Mouse (Mus musculus): ENCODE data around the gene Rab5if. TPM values are rescaled to one million over a fixed set of nuclear protein-coding genes. Genes with fewer than 3 reads are reported as not detected.
"Not testable (repeated sequence)": the region's sequence is repeated elsewhere in the genome, so short reads cannot be mapped to it uniquely, and the experiment has no call there.

Gene Rab5if
- total RNA-seq, 2 experiments from 2014 or later: 28.8 to 85.9 TPM

DNA sequence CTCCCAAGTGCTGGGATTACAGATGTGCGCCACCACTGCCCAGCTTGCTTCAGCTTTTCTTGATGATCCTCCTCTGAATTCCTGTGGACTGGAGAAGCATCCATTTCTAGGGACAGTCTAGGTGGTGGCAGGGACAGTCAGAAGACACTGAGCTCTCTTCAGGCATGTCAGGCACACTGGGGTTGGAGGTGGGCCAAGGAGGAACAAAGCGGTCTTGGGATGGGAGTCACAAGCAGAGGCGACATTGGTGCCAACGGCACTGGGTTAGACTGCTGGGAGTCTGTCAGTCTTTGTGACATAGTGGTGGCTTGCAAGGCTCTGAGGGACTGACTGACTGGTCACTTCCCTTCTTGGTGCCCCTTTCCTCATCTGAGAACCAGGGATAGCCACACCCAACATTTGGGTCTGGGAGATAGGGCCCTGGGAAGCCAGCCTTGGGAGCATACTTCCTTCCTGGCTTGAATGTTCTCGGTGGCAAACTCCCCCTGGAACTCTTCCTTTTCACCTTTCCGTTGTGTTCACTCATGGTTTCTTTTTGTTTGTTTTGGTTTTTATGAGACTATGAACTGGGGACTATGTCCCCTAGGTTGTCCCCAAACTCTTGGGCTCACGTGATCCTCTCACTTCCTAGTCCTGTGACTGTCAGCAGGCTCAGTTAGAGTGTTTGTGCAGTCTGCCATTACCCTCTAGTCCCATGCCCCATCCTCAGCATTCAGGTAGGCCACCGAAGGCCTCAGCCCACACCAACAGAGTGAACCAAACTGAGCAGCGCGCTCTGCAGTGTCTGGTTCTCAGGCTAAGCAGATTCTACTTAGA is 21.7 kb downstream of the Rab5if start:
- no peak for ATAC-seq (replicated peaks; ENCODE audit: low FRiP score, poor library complexity, severe bottlenecking)

DNA sequence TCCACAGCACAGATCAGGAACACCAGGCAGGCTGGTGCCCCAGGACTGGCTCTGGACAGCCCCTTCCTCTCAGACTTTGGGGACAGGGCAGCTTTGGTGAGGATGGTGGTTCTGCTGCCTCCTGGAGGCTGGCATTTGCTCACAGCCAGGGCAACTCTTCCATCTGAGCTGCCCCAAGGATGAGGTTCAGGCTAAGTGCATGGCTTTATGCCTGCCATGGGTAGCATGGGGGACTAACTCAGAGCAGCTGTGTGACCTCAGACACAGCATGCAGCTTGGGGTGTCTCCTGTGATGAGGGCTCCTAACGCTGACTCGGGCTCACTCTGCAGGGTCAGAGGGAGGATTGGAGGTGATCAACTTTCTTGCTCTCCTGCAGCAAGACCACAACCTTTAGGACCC is 22.7 kb downstream of the Rab5if start:
- ATAC-seq (replicated peaks; ENCODE audit: low FRiP score, poor library complexity, severe bottlenecking): not testable (repeated sequence)

DNA sequence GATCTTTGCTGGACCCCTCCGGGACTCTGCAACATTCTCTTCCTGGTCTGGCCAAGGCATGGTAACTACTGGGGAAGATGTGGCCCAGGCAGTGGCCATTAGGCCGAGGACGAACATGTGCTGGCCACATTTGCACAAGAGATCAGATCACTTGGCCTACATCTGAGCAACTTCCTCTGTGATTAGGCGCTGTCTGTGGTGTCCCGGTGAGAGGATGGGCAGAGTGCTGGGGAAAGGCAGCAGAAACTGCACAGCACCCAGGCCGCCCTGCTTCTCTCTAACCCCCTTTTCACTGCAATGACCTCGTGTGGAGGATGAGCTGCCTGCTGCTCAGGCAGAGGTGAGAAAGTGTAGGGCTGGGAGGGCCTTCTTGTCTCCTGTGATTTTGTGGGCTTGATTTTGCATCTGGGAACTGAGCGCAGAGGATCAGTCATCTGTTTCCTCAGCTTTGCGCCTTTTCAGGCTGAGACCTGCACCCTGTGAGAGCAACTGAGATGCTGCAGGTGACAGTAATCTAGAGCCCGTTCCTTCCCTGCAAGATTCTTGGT is 23.2 kb downstream of the Rab5if start:
- ATAC-seq (replicated peaks; ENCODE audit: low FRiP score, poor library complexity, severe bottlenecking): no peak

DNA sequence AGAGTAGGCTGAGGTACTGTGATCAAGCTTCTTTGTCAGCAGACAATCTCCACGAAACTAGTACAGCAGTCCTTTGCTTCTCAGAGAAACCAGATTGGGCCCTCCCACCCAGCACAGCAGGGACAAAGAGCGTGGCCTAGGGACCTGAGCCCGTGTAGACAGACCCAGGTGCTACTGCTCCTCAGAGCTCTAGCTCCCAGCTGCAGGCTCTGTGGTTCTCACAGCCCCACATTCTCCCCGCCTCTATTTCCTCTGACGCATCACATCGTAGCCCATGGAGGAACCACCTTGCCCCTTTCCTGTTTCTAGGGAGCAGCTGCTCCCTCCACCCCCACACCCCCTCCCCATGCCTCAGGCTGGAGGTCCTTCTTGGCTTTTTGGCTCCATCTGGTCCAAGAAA is 24.1 kb downstream of the Rab5if start, which contains the start of gene Sla2:
Sla2 (minus strand) TSS at position 176 of the 400 bp plus-strand sequence.
- ATAC-seq (replicated peaks; ENCODE audit: low FRiP score, poor library complexity, severe bottlenecking): no peak

DNA sequence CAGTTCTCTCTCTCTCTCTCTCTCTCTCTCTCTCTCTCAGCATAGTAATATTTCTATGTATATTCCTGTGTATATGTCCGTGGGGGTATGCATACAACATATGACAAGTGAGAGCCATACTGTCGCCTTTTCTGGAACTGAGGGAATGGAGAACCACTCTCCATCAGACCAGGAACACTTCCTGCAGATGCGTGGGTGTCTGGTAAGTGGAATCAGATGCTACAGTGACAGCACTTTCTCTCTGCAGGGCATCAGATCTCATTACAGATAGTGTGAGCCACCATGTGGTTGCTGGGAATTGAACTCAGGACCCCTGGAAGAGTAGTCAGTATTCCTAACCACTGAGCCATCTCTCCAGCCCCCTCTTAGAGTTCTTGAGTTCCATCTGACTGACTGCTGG is 25.6 kb downstream of the Rab5if start:
- no peak for ATAC-seq (replicated peaks; ENCODE audit: low FRiP score, poor library complexity, severe bottlenecking)

DNA sequence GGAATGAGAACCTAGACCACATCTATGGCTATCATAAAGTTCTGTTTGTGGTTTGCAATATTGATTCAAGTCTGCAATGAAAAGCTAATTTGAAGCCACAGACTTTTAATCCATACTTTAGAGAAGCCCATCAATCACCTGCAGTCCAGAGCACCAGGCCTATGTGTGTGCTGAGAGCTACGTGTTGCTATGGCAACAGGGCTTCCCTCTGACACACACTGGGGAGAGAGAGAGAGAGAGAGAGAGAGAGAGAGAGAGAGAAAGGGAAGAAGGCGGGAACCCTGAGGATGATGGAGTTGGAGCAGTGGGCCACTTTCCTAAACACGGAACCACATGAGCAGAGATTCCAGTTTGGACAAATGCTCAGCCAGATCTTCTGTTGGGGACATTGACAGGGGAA is 29.3 kb downstream of the Rab5if start:
- ATAC-seq (replicated peaks; ENCODE audit: low FRiP score, poor library complexity, severe bottlenecking): no peak

DNA sequence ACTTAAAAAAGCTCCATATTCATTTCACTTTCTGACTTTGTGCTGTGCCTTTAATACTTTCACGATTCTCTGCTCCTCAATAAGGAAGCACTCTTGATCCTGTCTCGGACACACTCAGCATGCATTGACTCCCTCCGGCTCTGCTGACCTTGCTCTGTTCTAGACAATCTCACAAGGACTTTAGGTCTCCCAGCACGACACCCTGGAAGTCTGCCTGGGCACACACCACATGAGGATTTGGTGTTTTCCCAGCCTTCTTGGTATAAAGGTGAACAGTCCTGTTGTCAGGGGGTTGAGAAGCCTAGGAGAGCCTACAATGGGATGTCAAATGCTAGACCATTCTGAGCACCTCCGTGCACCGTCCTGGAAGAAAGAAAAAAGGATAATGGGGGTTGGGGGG is 29.9 kb downstream of the Rab5if start:
- no peak for ATAC-seq (replicated peaks; ENCODE audit: low FRiP score, poor library complexity, severe bottlenecking)

DNA sequence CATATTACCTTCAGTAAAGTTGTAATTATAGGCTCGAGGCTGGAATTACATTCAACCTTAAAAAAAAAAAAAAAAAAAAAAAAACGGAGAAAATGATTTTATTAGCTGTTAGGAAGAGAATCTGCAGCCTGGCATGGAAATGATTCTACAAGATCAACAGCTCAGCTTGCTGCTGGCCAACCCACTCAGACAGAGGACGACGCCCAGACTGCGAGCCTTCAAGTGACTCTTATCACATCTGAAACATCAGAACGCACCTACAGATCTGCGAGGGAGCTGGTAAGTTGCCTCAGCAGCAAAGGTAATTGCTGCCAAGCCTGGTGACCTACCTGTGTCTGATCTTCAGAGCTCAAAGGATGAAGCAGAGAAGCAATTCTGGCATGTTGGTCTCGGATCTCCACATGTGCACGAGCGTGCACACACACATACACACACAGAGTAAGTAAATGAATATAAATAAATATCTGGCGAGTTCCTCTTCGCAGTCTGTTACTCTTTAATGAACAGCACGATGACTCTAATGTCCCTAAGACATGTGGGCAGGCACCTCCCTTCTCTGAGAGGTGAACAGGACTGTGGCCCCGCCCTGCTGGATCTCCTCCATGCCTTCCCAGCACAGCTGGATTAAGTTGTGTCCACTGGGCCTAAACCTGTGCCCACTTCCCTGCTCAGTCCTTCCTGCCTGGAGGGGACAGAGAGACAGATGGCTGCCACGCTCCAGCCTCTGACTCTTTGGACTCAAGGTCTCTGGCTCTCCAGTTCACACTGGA is 31.8 kb downstream of the Rab5if start:
- no peak for ATAC-seq (replicated peaks; ENCODE audit: low FRiP score, poor library complexity, severe bottlenecking)

DNA sequence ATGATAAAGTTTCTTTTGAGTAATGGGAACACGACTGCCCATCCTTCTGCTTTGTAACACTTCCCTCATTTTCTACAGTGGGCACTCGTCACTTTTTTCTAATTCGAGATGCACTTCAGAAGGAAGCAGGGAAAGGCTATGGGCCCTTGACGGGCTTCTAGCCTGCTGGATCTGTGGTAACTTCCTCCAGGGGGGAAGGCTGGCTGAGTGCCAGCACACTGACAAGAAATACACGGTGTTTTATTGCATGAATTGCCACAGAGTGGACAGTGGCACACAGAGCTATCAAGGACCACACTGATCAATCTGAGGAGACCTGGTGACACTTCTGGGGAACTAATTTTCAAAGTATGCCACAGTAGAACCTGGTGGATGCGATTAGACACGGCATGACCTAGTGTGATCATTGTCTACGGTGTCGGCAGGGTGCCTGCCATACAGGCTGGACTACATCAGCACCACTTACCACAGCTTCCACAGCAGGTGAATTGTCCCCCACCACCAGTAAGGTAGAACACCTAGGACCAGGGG is 33.5 kb downstream of the Rab5if start:
- ATAC-seq (replicated peaks; ENCODE audit: low FRiP score, poor library complexity, severe bottlenecking): no peak

DNA sequence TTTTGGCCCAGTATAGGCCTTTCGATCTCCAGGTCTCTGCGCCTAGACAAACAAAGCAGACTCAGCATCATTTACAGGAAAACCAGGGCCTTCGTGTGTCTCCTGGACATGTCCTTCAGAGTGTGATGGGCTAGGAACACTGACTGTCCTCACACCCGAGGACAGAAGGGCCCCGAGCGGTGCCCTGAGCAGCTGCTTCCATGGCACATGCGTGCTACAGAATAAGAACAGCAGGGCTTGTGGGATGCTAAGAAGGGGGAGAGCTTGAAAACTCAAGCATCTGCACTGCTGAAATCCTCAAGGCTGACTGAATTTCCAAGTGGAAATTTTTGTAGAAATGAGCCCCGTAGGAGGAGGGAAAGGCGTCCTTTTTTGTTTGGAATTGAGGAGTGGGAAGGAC is 34.1 kb downstream of the Rab5if start:
- 0 out of 2 replicates have a peak, but pooled peaks have one; percentile 35 for ATAC-seq (replicated peaks; ENCODE audit: low FRiP score, poor library complexity, severe bottlenecking)

DNA sequence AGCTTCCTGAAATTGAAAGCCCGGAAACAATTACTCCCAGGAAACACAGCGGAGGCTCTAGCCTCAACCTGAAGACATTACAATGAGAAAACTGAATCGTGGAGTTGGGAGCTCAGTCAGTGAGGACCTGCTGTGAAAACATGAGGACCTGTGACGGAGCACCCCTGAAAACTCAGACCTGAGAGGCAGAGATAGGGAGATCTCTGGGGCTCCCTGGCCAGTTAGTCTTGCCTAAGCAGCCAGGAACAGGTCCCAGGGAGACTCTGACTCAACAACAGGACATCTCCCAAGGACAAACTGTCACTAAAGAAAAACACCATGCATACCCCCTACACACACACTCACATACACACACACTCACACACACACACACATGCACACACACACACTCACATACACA is 35.4 kb downstream of the Rab5if start:
- ATAC-seq (replicated peaks; ENCODE audit: low FRiP score, poor library complexity, severe bottlenecking): no peak

DNA sequence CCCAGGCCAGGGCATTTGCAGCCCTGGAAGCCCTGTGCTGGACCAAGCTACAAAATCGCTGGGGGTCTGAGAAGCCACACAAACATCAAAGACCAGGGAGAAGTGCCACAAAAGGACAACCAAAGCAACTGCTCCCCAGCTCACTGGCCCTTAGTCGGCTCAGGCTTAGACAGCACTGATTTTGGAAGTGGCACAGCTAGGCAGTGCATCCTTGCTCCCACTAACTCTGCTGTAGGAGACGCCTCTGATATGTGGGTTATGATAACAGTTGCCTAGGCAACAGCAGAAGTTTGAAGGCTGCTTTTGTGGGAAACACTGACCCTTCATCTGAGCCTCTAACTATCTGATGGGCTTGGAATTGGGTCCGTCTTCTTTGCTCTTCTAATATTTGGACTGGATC is 36.3 kb downstream of the Rab5if start:
- no peak for ATAC-seq (replicated peaks; ENCODE audit: low FRiP score, poor library complexity, severe bottlenecking)

DNA sequence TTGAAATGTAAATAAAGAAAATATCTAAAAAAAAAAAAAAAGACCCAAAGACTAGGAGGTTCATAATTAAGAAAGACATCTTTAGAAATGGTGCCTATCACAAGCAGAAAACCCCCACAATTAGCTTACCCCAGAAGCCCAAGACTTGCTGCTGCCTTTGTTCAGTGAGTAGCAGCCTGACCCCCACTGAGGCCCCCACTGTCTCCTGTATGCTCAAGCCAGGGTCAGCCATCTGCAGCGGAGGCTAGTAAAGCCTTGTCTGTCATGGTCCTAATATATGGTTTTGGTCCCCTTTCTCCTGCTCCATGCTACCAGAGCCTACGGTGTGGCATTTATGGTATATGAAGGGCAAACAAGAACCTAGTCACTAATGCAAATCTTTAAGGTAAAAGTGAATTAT is 38.4 kb downstream of the Rab5if start:
- no peak for ATAC-seq (replicated peaks; ENCODE audit: low FRiP score, poor library complexity, severe bottlenecking)

DNA sequence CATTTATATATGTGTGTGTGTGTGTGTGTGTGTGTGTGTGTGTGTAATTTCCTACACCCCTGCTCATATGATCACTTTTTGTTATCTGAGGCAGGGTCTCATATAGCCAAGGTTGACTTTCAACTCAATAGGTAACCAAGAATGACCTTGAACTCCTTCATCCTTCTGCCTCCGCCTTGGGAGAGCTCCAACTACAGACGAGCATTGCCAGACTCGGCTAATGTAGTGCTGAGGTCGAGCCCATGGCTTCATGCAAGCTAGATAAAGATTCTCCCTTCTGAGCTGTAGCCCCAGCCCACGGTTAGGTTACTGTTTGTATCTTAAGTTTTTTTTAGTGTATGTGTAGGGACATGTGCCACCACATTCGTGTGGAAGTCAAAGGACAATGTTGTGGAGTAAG is 39.0 kb downstream of the Rab5if start:
- no peak for ATAC-seq (replicated peaks; ENCODE audit: low FRiP score, poor library complexity, severe bottlenecking)

DNA sequence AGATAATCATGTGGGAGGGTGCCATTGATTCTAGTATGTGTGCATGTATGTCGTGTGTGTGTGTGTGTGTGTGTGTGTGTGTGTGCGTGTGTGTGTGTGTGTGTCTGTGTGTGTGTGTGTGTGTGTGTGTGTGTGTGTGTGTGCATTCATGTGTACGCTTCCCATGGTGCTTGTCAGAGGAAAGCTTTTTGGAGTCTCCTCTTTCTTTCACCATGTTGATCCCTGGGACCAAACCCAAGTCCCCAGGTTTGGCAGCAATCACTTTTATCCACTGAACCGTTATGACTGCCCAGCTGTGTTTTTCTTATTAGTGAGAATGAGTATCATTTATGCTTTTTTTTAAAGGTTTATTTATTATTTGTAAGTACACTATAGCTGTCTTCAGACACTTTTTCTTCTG is 39.5 kb downstream of the Rab5if start:
- ATAC-seq (replicated peaks; ENCODE audit: low FRiP score, poor library complexity, severe bottlenecking): not testable (repeated sequence)

DNA sequence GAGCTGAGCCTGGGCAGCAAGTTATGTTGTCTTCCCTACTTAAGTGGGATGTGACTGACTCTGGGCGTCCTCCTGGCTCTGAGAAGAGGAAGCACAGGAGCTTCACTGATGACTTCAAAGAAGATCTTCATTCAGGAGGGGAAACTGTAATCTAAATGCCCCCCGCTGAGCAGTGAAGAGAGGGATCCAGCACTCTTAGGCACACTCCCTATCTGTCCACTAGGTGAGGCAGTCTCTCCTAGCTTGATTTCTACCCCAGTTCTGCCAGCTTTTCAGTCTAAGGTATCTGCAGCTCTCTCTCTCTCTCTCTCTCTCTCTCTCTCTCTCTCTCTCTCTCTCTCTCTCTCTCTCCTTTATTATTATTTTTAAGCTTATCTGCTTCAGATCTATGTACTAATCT is 40.4 kb downstream of the Rab5if start:
- ATAC-seq (replicated peaks; ENCODE audit: low FRiP score, poor library complexity, severe bottlenecking): 0 out of 2 replicates have a peak, but pooled peaks have one; percentile 19

DNA sequence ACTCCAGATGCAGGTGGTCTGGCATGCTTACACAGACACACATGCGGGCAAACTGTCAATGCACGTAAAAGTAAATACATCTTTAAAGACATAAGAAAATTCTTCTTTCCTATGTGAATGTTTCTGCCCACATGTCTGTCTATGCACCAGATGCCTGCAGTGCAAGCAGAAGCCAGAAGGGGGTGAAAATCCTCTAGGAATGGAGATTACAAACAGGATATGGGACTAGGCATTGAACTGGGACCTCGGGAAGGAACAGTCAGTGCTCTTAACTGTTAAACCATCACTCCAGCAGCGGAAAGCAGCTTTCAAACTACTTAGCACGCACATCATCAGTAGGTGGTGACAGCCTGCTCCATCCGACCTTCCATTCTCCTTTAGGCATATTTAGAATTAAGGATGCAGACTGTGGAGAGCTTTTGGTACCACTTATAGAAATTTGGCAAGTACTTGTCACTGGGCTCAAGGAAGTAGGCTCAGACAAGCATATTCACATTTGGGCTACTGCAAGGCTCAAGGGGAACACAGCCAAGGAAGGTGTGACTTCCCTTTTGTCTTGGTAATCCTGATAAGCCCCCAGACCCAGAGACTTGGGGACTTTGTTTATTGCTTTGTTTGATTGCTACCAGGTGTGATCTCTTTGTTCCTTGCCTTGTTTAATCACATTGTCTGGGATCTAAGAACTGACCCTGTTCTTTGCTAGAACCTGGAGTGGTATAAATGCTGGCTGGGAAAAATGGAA is 42.2 kb downstream of the Rab5if start:
- no peak for ATAC-seq (replicated peaks; ENCODE audit: low FRiP score, poor library complexity, severe bottlenecking)

DNA sequence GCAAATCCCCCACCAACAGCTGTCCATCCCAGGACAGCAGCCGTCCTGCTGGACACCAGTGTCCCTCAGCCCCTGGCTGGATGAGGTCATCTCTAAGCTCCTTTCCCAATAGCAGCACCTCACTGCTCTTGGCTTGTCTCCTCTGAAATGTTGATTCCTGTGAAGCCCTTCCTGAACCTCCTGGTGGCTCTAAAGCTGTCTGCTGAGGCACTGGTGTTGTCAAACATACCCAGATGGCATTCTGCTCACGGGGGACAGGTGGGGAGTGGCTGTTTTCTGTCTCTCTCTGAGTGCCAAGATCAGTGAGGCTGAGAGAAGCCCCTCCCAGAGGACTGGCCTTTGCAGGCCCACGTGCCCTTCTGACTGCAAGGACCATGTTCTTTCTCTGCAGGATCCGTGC is 43.0 kb downstream of the Rab5if start:
- ATAC-seq (replicated peaks; ENCODE audit: low FRiP score, poor library complexity, severe bottlenecking): not testable (repeated sequence)

DNA sequence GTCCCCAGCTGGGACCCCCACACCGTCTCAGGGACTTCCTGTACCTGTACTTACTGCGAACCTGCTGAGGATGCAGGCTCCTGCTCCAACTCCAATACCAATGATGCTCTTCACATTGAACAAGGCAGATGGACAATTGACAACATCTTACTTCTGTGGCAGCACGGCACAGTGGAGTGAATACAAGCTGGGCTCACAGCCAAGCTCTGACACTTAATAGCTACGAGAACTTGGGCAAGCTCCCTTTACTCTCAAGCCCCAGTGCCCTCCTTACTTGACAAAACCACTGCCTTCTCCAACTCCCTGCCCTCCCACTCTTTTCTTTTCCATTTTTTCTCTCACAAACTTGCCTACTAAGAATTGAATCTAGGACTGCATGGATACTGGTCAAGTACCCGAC is 50.3 kb downstream of the Rab5if start:
- ATAC-seq (replicated peaks; ENCODE audit: low FRiP score, poor library complexity, severe bottlenecking): no peak

DNA sequence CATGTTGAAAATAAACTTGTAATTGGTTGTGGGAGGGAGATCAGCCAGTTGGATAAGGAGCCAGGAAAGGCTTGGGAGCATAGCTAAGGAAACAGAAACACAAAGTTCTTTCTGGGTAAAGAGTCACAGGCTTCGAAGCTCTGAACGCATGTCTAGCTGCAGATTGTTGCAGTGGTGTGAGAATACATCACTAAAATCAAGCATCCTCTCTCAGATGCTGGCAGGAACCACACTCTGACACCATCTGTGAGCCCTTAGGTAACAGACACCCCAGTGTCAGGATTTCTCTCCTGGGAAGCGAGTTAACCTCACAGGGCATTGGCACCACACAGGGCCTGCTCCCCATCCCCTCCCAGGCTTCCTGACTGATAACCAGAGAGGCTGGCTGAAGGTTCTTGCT is 52.6 kb downstream of the Rab5if start:
- ATAC-seq (replicated peaks; ENCODE audit: low FRiP score, poor library complexity, severe bottlenecking): no peak

All from erythroid progenitor cell, adult 5-6 weeks (primary cell).